Mouse (Mus musculus) adrenal gland, postnatal 25 days (tissue): ENCODE measurements around the gene Pramel6. TPM values are rescaled to one million over a fixed set of nuclear protein-coding genes. Genes with fewer than 3 reads are reported as not detected.
"Not testable (repeated sequence)": the region's sequence is repeated elsewhere in the genome, so short reads cannot be mapped to it uniquely, and the experiment has no call there.

Source experiments
- DNase-seq: peaks from one replicate; pipeline ENCODE4 v3.0.0; 2021; ENCODE audit warnings: mixed read lengths
- long read RNA-seq: library from polyadenylated mRNA; stranded (forward); transcript quantifications from one replicate; pipeline ENCODE4 v2.0.0, GENCODE M21; 2021
- total RNA-seq: library from RNA; stranded (reverse); gene quantifications from 2 replicates; pipeline ENCODE4 v1.2.3, GENCODE M21; 2021

The Pramel6 gene
- not detected in 2 replicates for total RNA-seq
- long read RNA-seq = 0 reads

DNA sequence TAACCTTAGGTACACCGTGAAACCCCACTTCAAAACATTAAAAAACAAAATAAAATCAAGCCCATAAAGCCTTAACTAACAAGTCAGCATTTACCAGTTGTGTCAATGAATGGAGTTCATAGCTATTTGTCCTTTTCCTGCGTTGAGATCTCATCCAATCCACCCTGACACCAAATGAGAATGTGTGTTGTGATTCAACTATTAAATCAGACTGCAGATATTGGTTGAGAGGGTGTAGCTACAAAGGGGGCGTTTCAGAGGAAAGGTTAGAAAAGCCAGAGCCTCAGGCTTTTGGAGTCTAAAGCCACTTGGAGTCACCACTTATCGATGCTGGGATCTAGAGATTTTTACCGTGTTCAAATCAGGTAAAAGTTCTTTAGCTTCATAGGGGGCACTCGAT lies at the start of gene Pramel6:
TSS of gene Pramel6 (plus strand) at position 301 of the 400 bp plus-strand sequence.
- no peak for DNase-seq

DNA sequence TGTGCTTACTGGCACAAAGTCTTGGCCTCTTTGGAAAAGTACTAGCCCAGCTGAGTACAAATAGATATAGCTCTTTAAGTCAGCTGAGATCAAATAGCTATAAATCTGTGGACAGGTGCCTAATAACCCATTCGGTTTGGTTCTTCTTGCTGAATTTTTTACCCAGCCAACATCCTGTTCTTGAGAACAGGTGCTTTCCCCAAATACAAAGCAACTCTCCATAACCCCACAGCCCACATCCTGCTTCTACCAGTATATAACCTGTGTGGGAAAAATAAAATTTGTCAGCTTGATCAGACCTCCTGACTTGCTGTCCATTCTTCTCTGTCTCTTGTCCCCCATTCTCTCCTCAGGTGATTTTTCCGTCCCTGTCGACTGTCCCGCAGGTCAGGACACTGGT lies 44.6 kb upstream of the Pramel6 start:
- no peak for DNase-seq

GRCm38 (mm10) chr2:87480207-87480606 lies 26.2 kb upstream of the Pramel6 start:
- no peak for DNase-seq

DNA sequence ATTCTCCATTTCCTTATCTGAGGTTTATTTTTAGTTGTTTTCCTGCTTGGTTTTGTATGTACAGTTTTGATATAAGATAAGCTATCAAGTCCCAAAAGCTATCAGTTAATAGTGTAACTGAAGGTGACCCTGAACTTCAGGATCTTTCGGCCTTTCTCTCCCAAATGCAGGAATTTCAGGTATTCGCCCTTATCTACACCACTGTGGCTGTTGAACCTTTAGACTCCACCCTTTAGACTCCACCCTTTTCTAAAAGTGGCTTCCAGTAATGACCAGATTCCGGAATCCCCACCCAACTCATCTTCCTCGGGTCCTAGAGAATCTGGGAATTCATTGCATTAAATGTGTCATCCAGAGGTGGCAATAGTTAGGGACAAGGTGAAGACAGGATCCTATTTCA lies 25.2 kb upstream of the Pramel6 start:
- no peak for DNase-seq

GRCm38 (mm10) chr2:87482276-87482675 lies 24.1 kb upstream of the Pramel6 start:
- no peak for DNase-seq

DNA sequence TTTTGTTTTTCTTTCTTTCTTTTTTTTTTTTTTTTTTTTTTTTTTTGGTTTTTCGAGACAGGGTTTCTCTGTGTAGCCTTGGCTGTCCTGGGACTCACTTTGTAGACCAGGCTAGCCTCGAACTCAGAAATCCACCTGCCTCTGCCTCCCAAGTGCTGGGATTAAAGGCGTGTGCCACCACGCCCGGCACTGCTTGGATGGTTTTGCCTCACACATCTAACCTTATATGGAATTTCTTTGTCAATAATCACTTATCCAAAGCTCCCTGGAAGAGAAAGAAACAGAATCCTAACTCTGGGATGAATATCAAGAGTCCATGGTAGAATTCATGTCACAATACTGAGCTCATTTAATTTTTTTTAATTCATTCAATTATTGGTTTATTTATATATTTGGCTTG lies 9.4 kb upstream of the Pramel6 start, which contains the start of gene Pramel7:
TSS of gene Pramel7 (minus strand) at position 101 of the 400 bp plus-strand sequence.
- DNase-seq = not testable (repeated sequence)

DNA sequence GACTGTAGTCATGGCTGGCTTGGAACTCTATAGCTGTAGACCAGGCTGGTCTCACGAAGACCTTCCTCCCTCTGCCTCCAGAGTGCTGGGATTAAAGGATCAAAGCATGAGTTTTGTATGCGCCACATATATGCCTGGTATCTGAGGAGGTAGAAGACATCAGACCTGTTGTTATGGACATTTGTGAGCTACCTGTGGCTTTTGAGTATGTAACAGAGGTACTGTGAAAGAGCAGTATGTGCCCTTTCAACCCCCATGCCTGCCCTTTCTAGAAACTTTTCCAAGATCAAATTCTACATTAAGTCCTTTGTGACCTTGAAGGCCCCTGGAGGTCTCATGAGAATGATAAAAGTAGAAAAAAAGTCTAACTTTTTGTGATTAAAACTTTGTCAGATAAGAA lies 8.7 kb downstream of the Pramel6 start:
- no peak for DNase-seq

DNA sequence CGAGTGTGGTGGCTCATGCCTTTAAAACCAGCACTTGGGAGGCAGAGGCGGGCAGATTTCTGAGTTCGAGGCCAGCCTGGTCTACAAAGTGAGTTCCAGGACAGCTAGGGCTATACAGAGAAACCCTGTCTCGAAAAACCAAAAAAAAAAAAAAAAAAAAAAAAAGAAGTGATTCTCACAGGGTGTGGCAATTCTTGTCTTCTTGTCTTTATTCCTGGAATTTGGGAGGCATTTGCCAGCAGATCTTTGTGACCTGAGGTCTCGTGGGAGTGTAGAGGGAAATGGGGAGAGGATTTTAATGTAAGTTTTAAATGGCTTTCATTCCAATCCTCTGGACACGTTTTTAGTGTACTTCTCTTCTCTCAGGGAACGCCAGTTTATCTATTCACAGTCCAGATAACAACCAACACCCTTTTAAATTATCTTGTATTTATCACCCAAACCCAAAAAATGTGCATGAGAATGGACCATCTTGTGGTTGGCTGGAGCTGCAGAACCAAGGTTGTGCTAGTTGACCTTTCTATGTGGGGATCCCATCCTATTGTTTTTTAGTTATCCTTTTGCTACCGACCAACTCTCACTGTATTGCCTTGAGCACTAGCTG lies 9.2 kb downstream of the Pramel6 start:
- no peak for DNase-seq

DNA sequence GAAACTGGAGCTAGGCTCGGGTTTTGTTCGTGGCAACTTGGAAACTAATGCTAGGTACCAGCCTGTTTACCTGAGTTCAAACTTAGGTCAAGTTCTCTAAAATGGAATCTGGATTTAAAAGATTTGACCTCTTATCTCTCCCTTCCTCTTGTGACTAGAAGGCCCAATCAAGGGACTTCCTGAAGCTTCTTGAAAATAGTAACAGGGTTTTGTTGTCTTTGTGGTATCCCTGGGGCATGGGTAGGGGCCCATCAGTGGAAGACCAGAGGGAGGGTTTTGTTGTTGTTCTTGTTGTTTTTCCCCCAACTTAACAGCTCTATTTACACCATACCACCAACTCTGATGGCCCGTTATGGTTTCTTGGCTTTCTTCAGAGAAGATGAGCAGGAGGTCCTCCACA lies 10.2 kb downstream of the Pramel6 start:
- DNase-seq = no peak

- no peak for DNase-seq
Observed at GRCm38 (mm10) chr2:87520651-87521050, 14.3 kb downstream of the Pramel6 start.

DNA sequence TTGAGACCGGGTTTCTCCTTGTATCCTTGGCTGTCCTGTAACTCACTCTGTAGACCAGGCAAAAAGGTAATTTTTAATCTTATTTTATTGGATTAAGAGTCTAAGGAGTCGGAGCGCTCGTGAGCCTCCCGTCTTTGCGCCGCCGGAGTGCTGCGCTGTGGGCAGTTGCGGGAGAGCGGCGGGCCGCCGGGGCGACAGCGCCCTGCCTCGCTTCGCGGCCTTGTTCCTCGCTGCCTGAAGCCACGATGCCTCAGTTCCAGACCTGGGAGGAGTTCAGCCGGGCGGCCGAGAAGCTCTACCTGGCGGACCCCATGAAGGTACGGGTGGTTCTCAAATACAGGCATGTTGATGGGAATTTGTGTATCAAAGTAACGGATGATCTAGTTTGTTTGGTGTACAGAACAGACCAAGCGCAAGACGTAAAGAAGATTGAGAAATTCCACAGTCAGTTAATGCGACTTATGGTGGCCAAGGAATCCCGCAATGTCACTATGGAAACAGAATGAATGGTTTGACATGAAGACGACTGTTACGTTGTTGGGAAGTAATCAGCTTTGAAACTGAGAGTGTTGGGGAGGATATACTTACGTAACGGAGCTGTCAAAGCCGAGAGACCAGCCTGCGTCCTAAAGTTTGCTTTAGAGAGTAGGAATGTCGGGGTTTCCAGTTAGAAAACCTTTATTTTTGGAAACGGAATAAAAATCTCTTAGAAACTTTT lies 19.7 kb downstream of the Pramel6 start:
- not testable (repeated sequence) for DNase-seq

GRCm38 (mm10) chr2:87531496-87531895 lies 25.1 kb downstream of the Pramel6 start, which contains the start of gene Olfr153:
TSS of gene Olfr153 (plus strand) at chr2:87531796.
- no peak for DNase-seq

DNA sequence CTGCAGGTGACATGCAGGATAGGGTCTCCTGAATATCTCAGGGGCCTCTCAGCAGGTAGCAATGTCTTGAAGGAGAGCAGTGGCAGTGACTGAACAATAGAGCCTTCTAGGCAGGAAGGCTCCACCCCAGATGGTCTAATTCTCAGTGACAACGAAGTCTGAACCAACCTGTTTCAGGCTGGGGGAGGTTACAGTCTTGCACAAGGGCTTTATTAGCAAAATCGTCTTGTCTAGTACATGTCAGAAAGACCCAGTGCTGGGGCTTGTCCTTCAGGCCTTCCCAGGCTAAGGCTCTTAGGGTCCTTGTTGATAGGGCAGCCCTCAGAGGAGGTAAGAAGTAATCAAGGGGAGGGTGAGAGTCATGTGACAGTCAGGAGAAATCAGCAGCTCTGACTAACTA lies 28.5 kb downstream of the Pramel6 start:
- DNase-seq = no peak

DNA sequence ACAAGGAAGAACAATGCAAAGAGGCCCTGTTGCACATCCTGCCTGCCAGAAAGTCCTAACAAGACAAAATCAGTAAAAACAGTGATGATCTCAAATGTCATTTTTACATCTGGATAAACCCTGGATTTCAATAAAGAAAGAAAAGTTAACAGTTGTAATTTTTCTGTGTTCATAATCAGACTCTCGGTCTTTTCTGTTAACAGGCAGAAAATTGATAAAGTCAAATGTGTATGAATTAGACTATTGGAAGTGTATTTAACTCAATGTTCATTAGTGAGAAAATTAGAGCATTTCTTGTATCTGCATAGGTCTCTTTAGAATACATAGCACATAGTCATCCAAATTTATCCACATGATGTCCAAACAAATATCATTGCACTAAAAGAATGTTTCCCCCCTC lies 39.1 kb downstream of the Pramel6 start, which contains the start of gene Olfr1128:
TSS of gene Olfr1128 (minus strand) at position 101 of the 400 bp plus-strand sequence.
- DNase-seq = no peak

Other genes with a start within 250 kb of the Pramel6 start
- not detected in 2 replicates for gene Olfr1116, start 239.0 kb upstream of the Pramel6 start, total RNA-seq
- not detected in 2 replicates for gene Olfr1118, start 199.0 kb upstream of the Pramel6 start, total RNA-seq
- gene Olfr1120, start 151.8 kb upstream of the Pramel6 start, total RNA-seq = not detected in 2 replicates
- not detected in 2 replicates for gene Olfr1121, start 136.7 kb upstream of the Pramel6 start, total RNA-seq
- not detected in 2 replicates for gene Olfr1122, start 120.7 kb upstream of the Pramel6 start, total RNA-seq
- not detected in 2 replicates for gene Olfr1123, start 89.9 kb upstream of the Pramel6 start, total RNA-seq
- not detected in 2 replicates for gene Olfr1124, start 76.3 kb upstream of the Pramel6 start, total RNA-seq
- gene Olfr1126, start 52.6 kb upstream of the Pramel6 start, total RNA-seq = not detected in 2 replicates
- gene Pramel7, start 9.5 kb upstream of the Pramel6 start, total RNA-seq = not detected in 2 replicates
- gene Olfr153, start 25.2 kb downstream of the Pramel6 start, total RNA-seq = not detected in 2 replicates
- not detected in 2 replicates for gene Olfr1128, start 39.0 kb downstream of the Pramel6 start, total RNA-seq
- not detected in 2 replicates for gene Olfr1129, start 67.3 kb downstream of the Pramel6 start, total RNA-seq
- not detected in 2 replicates for gene Olfr1130, start 99.6 kb downstream of the Pramel6 start, total RNA-seq
- not detected in 2 replicates for gene Olfr1131, start 120.5 kb downstream of the Pramel6 start, total RNA-seq
- gene Olfr1132, start 131.0 kb downstream of the Pramel6 start, total RNA-seq = not detected in 2 replicates
- gene Olfr1133, start 140.8 kb downstream of the Pramel6 start, total RNA-seq = not detected in 2 replicates
- not detected in 2 replicates for gene Olfr1134, start 151.9 kb downstream of the Pramel6 start, total RNA-seq
- not detected in 2 replicates for gene Olfr1135, start 167.1 kb downstream of the Pramel6 start, total RNA-seq
- gene Olfr1136, start 187.4 kb downstream of the Pramel6 start, total RNA-seq = not detected in 2 replicates
- gene Olfr1137, start 206.6 kb downstream of the Pramel6 start, total RNA-seq = not detected in 2 replicates
- not detected in 2 replicates for gene Olfr1138, start 233.4 kb downstream of the Pramel6 start, total RNA-seq
- not detected in 2 replicates for gene Olfr1140, start 237.2 kb downstream of the Pramel6 start, total RNA-seq
- gene Olfr1141, start 247.4 kb downstream of the Pramel6 start, total RNA-seq = not detected in 2 replicates